Mouse (Mus musculus): ENCODE measurements around the gene Baz2a. TPM values are rescaled to one million over a fixed set of nuclear protein-coding genes. Genes with fewer than 3 reads are reported as not detected.
"Not testable (repeated sequence)": the region's sequence is repeated elsewhere in the genome, so short reads cannot be mapped to it uniquely, and the experiment has no call there.

Baz2a gene
- polyA plus RNA-seq, 1 experiment from 2014 or later, result 12.8 TPM

DNA sequence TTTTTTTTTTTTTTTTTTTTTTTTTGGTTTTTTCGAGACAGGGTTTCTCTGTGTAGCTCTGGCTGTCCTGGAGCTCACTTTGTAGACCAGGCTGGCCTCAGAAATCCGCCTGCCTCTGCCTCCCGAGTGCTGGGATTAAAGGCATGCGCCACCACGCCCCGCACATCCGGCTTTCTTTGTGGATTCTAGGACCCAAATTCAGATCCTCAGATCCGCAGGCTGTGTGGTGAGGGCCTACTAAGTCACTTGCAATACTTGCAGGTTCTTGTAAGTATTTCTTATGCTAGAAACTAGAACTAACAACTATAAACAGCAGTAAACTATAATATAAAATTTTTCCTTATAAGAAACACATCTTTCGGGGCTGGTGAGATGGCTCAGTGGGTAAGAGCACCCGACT is 80.0 kb downstream of the Baz2a start:
- WGBS, result 97% methylated on average over 10 of the region's 10 CpGs
- H3K27ac ChIP-seq; H3K36me3 ChIP-seq; H3K4me3 ChIP-seq; H3K27me3 ChIP-seq; H3K4me2 ChIP-seq (replicated peaks); H3K9ac ChIP-seq; H3K9me3 ChIP-seq (replicated peaks); ATAC-seq (ENCODE audit: low FRiP score): not testable (repeated sequence)
- peaks cover 18% of the 10 kb centered on the region for H3K4me1 ChIP-seq

- 23% methylated on average over 3 of the region's 3 CpGs for WGBS
- H3K4me3 ChIP-seq, result peak overlapping the region; percentile 52
- no peaks in the 10 kb centered on the region for H3K27me3 ChIP-seq
- peaks cover 18% of the 10 kb centered on the region for H3K4me1 ChIP-seq
- H3K9ac ChIP-seq, result peak overlapping the region; percentile 63
- no peak overlapping the region for H3K27ac ChIP-seq
- H3K9me3 ChIP-seq (replicated peaks), result no peaks in the 10 kb centered on the region
- no peaks in the 10 kb centered on the region for H3K36me3 ChIP-seq
- ATAC-seq (ENCODE audit: low FRiP score), result no peak
- peak overlapping the region; percentile 65 for H3K4me2 ChIP-seq (replicated peaks)
Measured at GRCm38 (mm10) chr10:128175302-128175701, 83.9 kb downstream of the Baz2a start.

DNA sequence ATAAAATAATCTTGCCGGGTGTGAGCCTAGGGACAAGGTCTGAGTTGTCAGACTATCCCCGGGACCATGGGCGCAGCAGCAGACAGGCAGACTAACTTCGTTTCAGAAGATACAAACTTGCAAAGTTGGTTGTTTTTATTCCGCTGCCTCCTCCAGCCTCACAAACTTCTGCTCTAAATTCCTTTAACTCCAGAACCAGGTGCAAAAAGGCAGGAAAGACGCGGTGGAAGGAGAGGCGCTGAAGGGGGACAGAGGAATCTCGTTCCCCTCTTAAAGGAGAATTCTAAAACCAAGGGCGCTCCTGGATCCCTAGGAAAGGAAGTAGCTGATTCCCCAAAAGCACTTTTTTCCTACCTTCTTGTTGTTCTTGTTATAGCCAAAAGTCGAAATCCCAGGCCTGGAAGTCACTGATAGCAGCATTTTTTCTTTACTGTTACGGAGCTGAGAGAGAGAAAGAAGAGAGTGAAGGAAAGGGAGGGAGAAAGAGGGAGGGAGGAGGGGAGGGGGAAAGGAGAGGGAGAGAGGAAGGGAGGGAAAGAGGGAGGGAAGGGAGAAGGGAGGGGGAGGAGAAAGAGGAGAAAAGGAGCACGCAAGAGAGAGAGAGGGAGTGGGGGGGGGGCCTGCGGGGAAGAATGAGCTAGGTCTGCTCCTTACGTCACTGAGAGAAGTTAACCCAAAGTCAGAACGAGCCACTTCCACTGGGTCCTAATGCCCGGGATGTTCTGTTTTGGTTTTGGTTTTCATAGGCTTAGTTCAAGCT is 84.8 kb downstream of the Baz2a start:
- Histone ChIP-seq H3K36me3 (no peaks in the 10 kb centered on the region), H3K9me3 (replicated peaks) (no peaks in the 10 kb centered on the region), H3K4me3 (peak overlapping the region; percentile 52), H3K9ac (peak overlapping the region; percentile 63), H3K27ac (peak overlapping the region; percentile 78), H3K4me1 (peaks cover 18% of the 10 kb centered on the region), H3K27me3 (no peaks in the 10 kb centered on the region), H3K4me2 (replicated peaks) (peak overlapping the region; percentile 65)
- ATAC-seq (ENCODE audit: low FRiP score), result peak; percentile 85
- under 1% methylated on average over 17 of the region's 17 CpGs for WGBS

DNA sequence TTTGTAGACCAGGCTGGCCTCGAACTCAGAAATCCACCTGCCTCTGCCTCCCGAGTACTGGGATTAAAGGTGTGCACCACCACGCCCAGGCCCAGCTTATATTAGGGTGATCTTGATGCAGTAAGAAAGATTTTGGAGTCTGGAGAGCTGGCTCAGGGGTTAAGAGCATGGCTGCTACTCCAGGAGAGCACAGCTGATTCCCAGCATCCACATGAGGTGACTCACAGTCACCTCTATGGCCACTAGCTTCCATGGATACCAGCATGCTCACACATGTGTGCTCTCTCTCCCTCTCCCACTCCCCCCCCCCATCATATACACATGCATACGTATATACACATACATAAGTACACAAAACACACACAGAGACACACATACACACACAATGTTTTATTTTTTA is 85.9 kb downstream of the Baz2a start:
- H3K9ac ChIP-seq, result no peak overlapping the region

More for the DNA sequence above, 85.9 kb downstream of the Baz2a start:
- no peaks in the 10 kb centered on the region for H3K36me3 ChIP-seq
- no peak overlapping the region for H3K4me2 ChIP-seq (replicated peaks)
- H3K27ac ChIP-seq, result no peak overlapping the region
- no peaks in the 10 kb centered on the region for H3K9me3 ChIP-seq (replicated peaks)
- H3K27me3 ChIP-seq, result no peaks in the 10 kb centered on the region
- ATAC-seq (ENCODE audit: low FRiP score), result 0 out of 2 replicates have a peak, but pooled peaks have one; percentile 52
- no peak overlapping the region for H3K4me3 ChIP-seq
- 83% methylated on average over 4 of the region's 4 CpGs for WGBS
- peaks cover 18% of the 10 kb centered on the region for H3K4me1 ChIP-seq

MicroRNAs within 50 kb of the gene (microRNA counts, 519-probe panel; counts per million panel counts)
- microRNA mmu-miR-677, result 470 counts per million, percentile 58 among the panel's probes with 10 or more counts

Small RNA genes within 50 kb of the gene (microRNA-seq; reads per million reads assigned to microRNA genes)
- 14.9 reads per million, percentile 26 among the genes with 10 or more reads in this experiment for gene Mir677

Other genes starting within 250 kb of the Baz2a start
- not detected in 2 replicates for gene Rdh19, start 241.6 kb upstream of the Baz2a start, polyA plus RNA-seq (2016; fragmentation: Nextera tagmentation; extraction: Ambion mirVana)
- gene Rdh16f2, start 225.1 kb upstream of the Baz2a start, polyA plus RNA-seq (2016; fragmentation: Nextera tagmentation; extraction: Ambion mirVana), result not detected in 2 replicates
- gene Rdh7, start 202.8 kb upstream of the Baz2a start, polyA plus RNA-seq (2016; fragmentation: Nextera tagmentation; extraction: Ambion mirVana), result not detected in 2 replicates
- gene Sdr9c7, start 193.1 kb upstream of the Baz2a start, polyA plus RNA-seq (2016; fragmentation: Nextera tagmentation; extraction: Ambion mirVana), result not detected in 2 replicates
- not detected in 2 replicates for gene Hsd17b6, start 84.0 kb upstream of the Baz2a start, polyA plus RNA-seq (2016; fragmentation: Nextera tagmentation; extraction: Ambion mirVana)
- 50.9 and 54.1 TPM in 2 replicates for gene Prim1, start 76.4 kb upstream of the Baz2a start, polyA plus RNA-seq (2016; fragmentation: Nextera tagmentation; extraction: Ambion mirVana)
- gene Naca, start 56.0 kb upstream of the Baz2a start, polyA plus RNA-seq (2016; fragmentation: Nextera tagmentation; extraction: Ambion mirVana), result 673 and 675 TPM in 2 replicates
- 495 and 513 TPM in 2 replicates for gene Ptges3, start 32.6 kb upstream of the Baz2a start, polyA plus RNA-seq (2016; fragmentation: Nextera tagmentation; extraction: Ambion mirVana)
- gene Atp5b, start 8.3 kb upstream of the Baz2a start, polyA plus RNA-seq (2016; fragmentation: Nextera tagmentation; extraction: Ambion mirVana), result 1,948 and 1,970 TPM in 2 replicates
- 22.5 and 25.5 TPM in 2 replicates for gene Rbms2, start 88.7 kb downstream of the Baz2a start, polyA plus RNA-seq (2016; fragmentation: Nextera tagmentation; extraction: Ambion mirVana)
- 0.61 and 0.70 TPM in 2 replicates for gene Gls2, start 102.9 kb downstream of the Baz2a start, polyA plus RNA-seq (2016; fragmentation: Nextera tagmentation; extraction: Ambion mirVana)
- gene Spryd4, start 120.2 kb downstream of the Baz2a start, polyA plus RNA-seq (2016; fragmentation: Nextera tagmentation; extraction: Ambion mirVana), result 24.5 and 25.6 TPM in 2 replicates
- gene Mip, start 134.3 kb downstream of the Baz2a start, polyA plus RNA-seq (2016; fragmentation: Nextera tagmentation; extraction: Ambion mirVana), result not detected in 2 replicates
- gene Timeless, start 140.5 kb downstream of the Baz2a start, polyA plus RNA-seq (2016; fragmentation: Nextera tagmentation; extraction: Ambion mirVana), result 46.2 and 53.7 TPM in 2 replicates
- gene Apon, start 162.5 kb downstream of the Baz2a start, polyA plus RNA-seq (2016; fragmentation: Nextera tagmentation; extraction: Ambion mirVana), result 0.34 and 0.40 TPM in 2 replicates
- not detected in 2 replicates for gene Apof, start 177.1 kb downstream of the Baz2a start, polyA plus RNA-seq (2016; fragmentation: Nextera tagmentation; extraction: Ambion mirVana)
- 23.1 and 26.5 TPM in 2 replicates for gene Stat2, start 179.0 kb downstream of the Baz2a start, polyA plus RNA-seq (2016; fragmentation: Nextera tagmentation; extraction: Ambion mirVana)
- 0.22 TPM in 1 of 2 replicates, not detected in the other for gene Il23a, start 207.2 kb downstream of the Baz2a start, polyA plus RNA-seq (2016; fragmentation: Nextera tagmentation; extraction: Ambion mirVana)
- 33.5 and 34.1 TPM in 2 replicates for gene Pan2, start 211.8 kb downstream of the Baz2a start, polyA plus RNA-seq (2016; fragmentation: Nextera tagmentation; extraction: Ambion mirVana)
- gene Cnpy2, start 230.9 kb downstream of the Baz2a start, polyA plus RNA-seq (2016; fragmentation: Nextera tagmentation; extraction: Ambion mirVana), result 242 and 244 TPM in 2 replicates
- gene Cs, start 246.2 kb downstream of the Baz2a start, polyA plus RNA-seq (2016; fragmentation: Nextera tagmentation; extraction: Ambion mirVana), result 207 and 208 TPM in 2 replicates

Data from hindbrain, embryonic 12.5 days (tissue).